Comparison of ENCODE assay signal across 20 mouse cellular contexts in genomic region chr5:101816822-101817221, GRCm38 (mm10). TPM values are rescaled to one million over a fixed set of nuclear protein-coding genes. Genes with fewer than 3 reads are reported as not detected.
A peak's percentile ranks its signal among the peaks of the same experiment; 100 is the strongest.
DNase-seq lines count a peak whose midpoint lies in the region; ATAC-seq and TF ChIP-seq lines count a peak whose summit lies in the region.
"Had no signal": no experiment of that assay in that cellular context is flagged by ENCODE, and none has a peak within 500 bp of the region (broad histone marks: within the 10 kb centered on the region; RNA-seq: fewer than 3 reads in every experiment).

No protein-coding gene starts in this region.

- intact Hi-C loops in heart, postnatal 10 days (cut with DNase I) = no loop called here

- in situ Hi-C loops in Patski (cut with MboI; ENCODE audit: low pct_unique_long_range_greater_than_20kb) = no loop called here

- no peaks in the 10 kb centered on the region for H3K36me3 ChIP-seq in heart, embryonic 16.5 days (ENCODE audit: control insufficient read depth, insufficient read depth)
- H3K36me3 ChIP-seq: embryonic facial prominence, embryonic 10.5 days; G1E; limb, embryonic 12.5 days; midbrain, embryonic 15.5 days had no signal

- H3K4me1 ChIP-seq in heart, embryonic 16.5 days (ENCODE audit: control insufficient read depth, insufficient read depth, low read length) = peaks cover 13% of the 10 kb centered on the region
- H3K4me1 ChIP-seq: midbrain, embryonic 15.5 days had no signal

- H3K27me3 ChIP-seq in heart, embryonic 16.5 days (ENCODE audit: control insufficient read depth, insufficient read depth, low read length) = no peaks in the 10 kb centered on the region
- no peaks in the 10 kb centered on the region for H3K27me3 ChIP-seq in Patski
- H3K27me3 ChIP-seq: midbrain, embryonic 15.5 days had no signal

- TF ChIP-seq CTCF in Patski (IDR thresholded peaks at IDR 0.05) = no peak

- no peak for DNase-seq in heart, postnatal 10 days
- peak; percentile 39 to 60 for DNase-seq in kidney, postnatal 4 days
- no peak for DNase-seq in kidney, postnatal 25 days
- DNase-seq in Patski (ENCODE audit: low read depth, low spot score) = no peak
- DNase-seq in retina, embryonic 14.5 days (ENCODE audit: low spot score) = peak; percentile 43
- no peak for DNase-seq in adrenal gland, adult 18-20 months (ENCODE audit: low spot score in 2 of 2)
- DNase-seq: adrenal gland, postnatal 14 days; cerebellum, postnatal 25 days; gastrocnemius, postnatal 10 days; lung, adult 18-20 months; lung, postnatal 36 days; right cerebral cortex, postnatal 25 days; thymus, postnatal 4 days had no signal

- no peak overlapping the region for H3K4me2 ChIP-seq in heart, embryonic 16.5 days (ENCODE audit: low read depth, low read length)
- H3K4me2 ChIP-seq: limb, embryonic 12.5 days; midbrain, embryonic 15.5 days had no signal

- no peak overlapping the region for H3K27ac ChIP-seq in heart, embryonic 16.5 days (ENCODE audit: low read length)
- H3K27ac ChIP-seq: embryonic facial prominence, embryonic 10.5 days; limb, embryonic 12.5 days; midbrain, embryonic 15.5 days had no signal

- H3K9ac ChIP-seq in heart, embryonic 16.5 days (ENCODE audit: low read length) = no peak overlapping the region
- H3K9ac ChIP-seq: limb, embryonic 12.5 days; midbrain, embryonic 15.5 days had no signal

- no peaks in the 10 kb centered on the region for H3K9me3 ChIP-seq in heart, embryonic 16.5 days (replicated peaks; ENCODE audit: control insufficient read depth, low read length)
- H3K9me3 ChIP-seq: embryonic facial prominence, embryonic 10.5 days; limb, embryonic 12.5 days; midbrain, embryonic 15.5 days had no signal

- H3K4me3 ChIP-seq in heart, embryonic 16.5 days (ENCODE audit: low read length) = no peak overlapping the region
- H3K4me3 ChIP-seq: embryonic facial prominence, embryonic 10.5 days; erythroblast, embryonic 14.5 days; limb, embryonic 12.5 days; midbrain, embryonic 15.5 days had no signal

- 0 out of 2 replicates have a peak, but pooled peaks have one; percentile 32 for ATAC-seq in heart, embryonic 16.5 days (replicated peaks; ENCODE audit: extremely low read depth, insufficient read depth, low FRiP score)
- ATAC-seq in Patski = peak; percentile 72
- ATAC-seq: forebrain, embryonic 16.5 days; midbrain, embryonic 15.5 days had no signal

- WGBS in heart, embryonic 16.5 days = 50% methylated on average over 7 of the region's 7 CpGs

- POLR2A ChIA-PET in Patski (lab: Charles Lee) = interaction anchor here (1.2 kb wide), 1 partner anchor 13 kb away, joined by 3 read pairs; no protein-coding TSS in a partner anchor

- CTCF ChIA-PET in Patski (lab: Charles Lee) = interaction anchor here (1.5 kb wide), 1 partner anchor 46 kb away, joined by 4 read pairs; no protein-coding TSS in a partner anchor

RNA-seq across cellular contexts. Expression of gene Cds1, which starts 51.9 kb away (rescaled TPM):
- polyA plus RNA-seq in heart, embryonic 16.5 days (2015; fragmentation: Nextera tagmentation; extraction: Ambion mirVana) = 3.2 and 4.7 TPM in 2 replicates
- 1 to 10 TPM; 4.5 to 5.3 TPM for total RNA-seq in heart, postnatal 10 days (2021)
- 24.1 TPM for polyA plus RNA-seq in Patski (2021)
- 1 to 10 TPM; 8.0 to 9.8 TPM for total RNA-seq in adrenal gland, adult 18-20 months (2021)
- total RNA-seq: G1E had no signal
- polyA plus RNA-seq: erythroblast, embryonic 14.5 days; G1E had no signal

Comparison
In these comparisons a context has a peak if more than half of its experiments do, and no peak if none do; other contexts are left out.
1. DNase-seq: peak in kidney, postnatal 4 days (2 of 2) and retina, embryonic 14.5 days (single experiment); none in heart, postnatal 10 days (0 of 2), kidney, postnatal 25 days (0 of 2), Patski (single experiment) and adrenal gland, adult 18-20 months (0 of 2).